Mouse (Mus musculus) small intestine, adult 2 months (tissue): ENCODE results near the gene Arhgef19.

ENCODE experiments used
- CTCF ChIP-seq: fragments of 200-500 bp; IDR thresholded peaks from 2 replicates; pipeline ENCODE4 v1.5.1; 2012; ENCODE audit warnings: low read depth, mild to moderate bottlenecking, control low read depth, inconsistent platforms, low read length, moderate library complexity, mixed read lengths; ENCODE audit not compliant: insufficient replicate concordance, insufficient read length; ENCODE audit errors: extremely low read depth
- POLR2A ChIP-seq: fragments of 200-500 bp; IDR thresholded peaks from 2 replicates; pipeline ENCODE4 v1.6.1; 2012; ENCODE audit warnings: low read depth, mild to moderate bottlenecking, control low read depth, inconsistent platforms, low read length, moderate library complexity

DNA sequence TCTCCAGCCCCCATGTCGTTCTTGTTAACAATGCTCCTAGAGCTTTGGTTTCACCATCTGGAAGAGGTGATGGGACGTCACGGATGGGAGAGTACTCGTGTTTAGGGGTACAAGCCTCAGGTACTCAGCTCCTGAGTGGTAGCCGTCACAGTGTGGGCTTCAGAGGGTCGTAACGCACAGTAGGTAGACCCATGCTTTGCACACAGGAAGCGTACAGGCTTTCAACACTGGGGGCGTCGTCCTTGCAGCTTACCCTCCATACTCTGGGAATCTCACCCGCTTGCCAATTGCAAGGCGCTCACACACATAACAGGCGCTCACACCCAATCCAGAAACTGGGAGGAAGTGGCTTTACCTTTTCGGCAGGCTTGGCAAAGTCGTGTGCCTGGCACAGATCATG is 2.6 kb downstream of the Arhgef19 start:
- TF ChIP-seq CTCF (no peak), POLR2A (no peak)
